Mouse (Mus musculus): ENCODE measurements around the gene Gm21988.

DNA sequence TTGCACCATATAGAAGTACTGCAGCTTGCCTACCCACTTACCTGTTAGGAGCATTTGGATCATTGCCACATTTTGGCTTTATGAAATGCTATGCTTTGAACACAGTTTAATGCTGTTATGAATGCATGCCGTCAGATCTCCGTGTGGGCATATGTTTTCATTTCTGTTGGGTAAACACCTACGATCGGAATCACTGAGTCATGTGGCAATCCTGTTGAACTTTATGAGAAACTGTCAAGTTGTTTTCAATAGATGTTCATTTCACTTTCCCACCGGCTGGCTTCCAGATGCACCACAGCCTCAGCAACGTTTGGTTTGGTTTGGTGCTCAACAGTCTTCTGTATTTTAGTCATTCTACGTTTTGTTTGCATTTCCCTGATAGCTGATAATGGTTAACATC lies 32.0 kb upstream of the Gm21988 start:
- TF ChIP-seq CTCF (IDR thresholded peaks at IDR 0.05; ENCODE audit: extremely low read depth, insufficient read depth, insufficient read length, insufficient replicate concordance) (no peak), POLR2A (IDR thresholded peaks at IDR 0.05; ENCODE audit: low read depth, low read length) (no peak)

All from spleen, adult 2 months (tissue).